Mouse (Mus musculus) bone marrow, adult 2 months (tissue): Measurements from ENCODE around the gene Actr6.

ENCODE experiments used
- CTCF ChIP-seq: fragments of 200-500 bp; IDR thresholded peaks from 2 replicates; pipeline ENCODE4 v1.5.1; 2011; ENCODE audit warnings: low read length, control low read depth; ENCODE audit not compliant: control insufficient read depth, insufficient read depth
- POLR2A ChIP-seq: fragments of 200-500 bp; IDR thresholded peaks from 2 replicates; pipeline ENCODE4 v1.6.1; 2011; ENCODE audit warnings: low read depth, mild to moderate bottlenecking, control low read depth, low read length, borderline replicate concordance; ENCODE audit not compliant: control insufficient read depth

DNA sequence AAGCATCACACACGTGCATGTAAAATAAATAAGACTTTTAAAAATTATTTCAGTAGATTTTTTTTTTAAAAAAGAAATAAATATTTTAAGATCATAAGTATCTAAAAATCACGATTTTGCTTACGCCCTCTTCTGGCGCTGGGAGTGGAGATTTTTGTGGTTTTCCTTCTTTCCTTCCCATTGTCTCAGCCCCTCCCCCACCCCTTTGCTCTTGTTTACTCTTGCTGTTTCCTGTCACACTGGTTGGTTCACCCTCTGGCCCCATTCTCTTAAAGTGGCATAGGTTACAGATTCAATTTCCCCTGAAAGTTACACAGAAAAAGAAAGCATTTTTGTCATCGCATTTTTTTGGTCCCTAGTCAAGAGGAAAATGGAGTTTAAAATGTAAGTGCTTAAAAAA lies 29.1 kb downstream of the Actr6 start:
- TF ChIP-seq POLR2A (no peak), CTCF (no peak)
